Mouse (Mus musculus) CH12.LX (cell line): ENCODE results near the gene Hes2. TPM values are rescaled to one million over a fixed set of nuclear protein-coding genes. Genes with fewer than 3 reads are reported as not detected.
A peak's percentile ranks its signal among the peaks of the same experiment; 100 is the strongest.

Experiments
- DNase-seq: peaks from one replicate; pipeline ENCODE4 v3.0.0-alpha.2; 2013; ENCODE audit errors: extremely low read depth
- H3K27ac ChIP-seq: 2 replicates; pipeline ENCODE4 v1.5.1; 2012; ENCODE audit warnings: low read depth, mild to moderate bottlenecking, control low read depth, moderate library complexity; ENCODE audit not compliant: insufficient read depth
- H3K27me3 ChIP-seq: replicated peaks from 2 replicates; pipeline ENCODE3; 2012; ENCODE audit warnings: inconsistent platforms
- H3K36me3 ChIP-seq, 2 experiments: replicated peaks in 1 of 2; 2 replicates each; pipeline versions ENCODE3 to v1.6.1; 2012; ENCODE audit warnings: inconsistent platforms in 1 of 2, low read length in 1 of 2, mild to moderate bottlenecking in 1 of 2, mixed read lengths in 1 of 2, moderate library complexity in 1 of 2; ENCODE audit not compliant: control insufficient read depth in 1 of 2, insufficient read depth in 1 of 2
- H3K4me1 ChIP-seq, 2 experiments: 2 replicates each; pipeline ENCODE4 v1.6.1; 2012; ENCODE audit warnings: inconsistent platforms in 1 of 2, moderate library complexity in 1 of 2; ENCODE audit not compliant: insufficient read depth in 2 of 2, control insufficient read depth in 1 of 2
- H3K4me2 ChIP-seq: 2 replicates; pipeline ENCODE4 v1.6.1; 2012; ENCODE audit warnings: low read depth, mild to moderate bottlenecking, control low read depth; ENCODE audit not compliant: poor library complexity, insufficient read depth, severe bottlenecking
- H3K4me3 ChIP-seq, 3 experiments: fragments of 150-350 bp in 1 of 3; sonication (generic) in 1 of 3; replicated peaks in 1 of 3; 2 replicates each; pipeline versions ENCODE3 to v1.5.1; 2011 to 2012; ENCODE audit warnings: low read depth in 2 of 3, low read length in 2 of 3, mild to moderate bottlenecking in 2 of 3, moderate library complexity in 2 of 3, control low read depth in 1 of 3, improper control_type of control experiment in 1 of 3, inconsistent platforms in 1 of 3, mixed read lengths in 1 of 3; ENCODE audit not compliant: poor library complexity in 1 of 3
- H3K79me2 ChIP-seq: replicated peaks from 2 replicates; pipeline ENCODE4 v1.6.1; 2012; ENCODE audit warnings: mild to moderate bottlenecking, moderate library complexity; ENCODE audit not compliant: control insufficient read depth, poor library complexity, insufficient read depth, severe bottlenecking; ENCODE audit errors: extremely low read depth
- H3K9ac ChIP-seq: 2 replicates; pipeline ENCODE4 v1.6.1; 2012; ENCODE audit warnings: low read depth, mild to moderate bottlenecking, control low read depth, moderate library complexity; ENCODE audit not compliant: insufficient read depth
- H3K9me3 ChIP-seq: replicated peaks from 2 replicates; pipeline ENCODE3; 2012; ENCODE audit warnings: low read length, inconsistent platforms, mixed read lengths
- BHLHE40 ChIP-seq: IDR thresholded peaks from 2 replicates; pipeline ENCODE4 v1.6.1; 2011; ENCODE audit warnings: mild to moderate bottlenecking, low read depth, low read length, improper control_type of control experiment
- CTCF ChIP-seq, 2 experiments: IDR thresholded peaks in 1 of 2; conservative IDR thresholded peaks in 1 of 2; 2 replicates each; pipeline ENCODE4 v1.5.1; 2011 to 2012; ENCODE audit warnings: low read depth in 2 of 2, low read length in 2 of 2, improper control_type of control experiment in 1 of 2, inconsistent platforms in 1 of 2, mild to moderate bottlenecking in 1 of 2, moderate library complexity in 1 of 2
- E2F4 ChIP-seq: IDR thresholded peaks from 2 replicates; pipeline ENCODE4 v1.6.1; 2011; ENCODE audit warnings: low read depth, low read length, improper control_type of control experiment; ENCODE audit not compliant: insufficient replicate concordance
- HCFC1 ChIP-seq: IDR thresholded peaks from 2 replicates; pipeline ENCODE4 v1.6.1; 2012; ENCODE audit warnings: low read depth, mild to moderate bottlenecking, inconsistent platforms, low read length, improper control_type of control experiment
- MAX ChIP-seq: IDR thresholded peaks from 2 replicates; pipeline ENCODE4 v1.6.1; 2011; ENCODE audit warnings: low read length, improper control_type of control experiment
- MXI1 ChIP-seq: IDR thresholded peaks from 2 replicates; pipeline ENCODE4 v1.6.1; 2011; ENCODE audit warnings: mild to moderate bottlenecking, low read depth, low read length, improper control_type of control experiment
- PAX5 ChIP-seq: IDR thresholded peaks from 2 replicates; pipeline ENCODE4 v1.6.1; 2012; ENCODE audit warnings: low read length, inconsistent platforms, mixed read lengths
- POLR2AphosphoS2 ChIP-seq: IDR thresholded peaks from 2 replicates; pipeline ENCODE4 v1.6.1; 2011; ENCODE audit warnings: low read depth, low read length, improper control_type of control experiment
- SIN3A ChIP-seq: IDR thresholded peaks from 2 replicates; pipeline ENCODE4 v1.6.1; 2012; ENCODE audit warnings: low read length, improper control_type of control experiment, inconsistent platforms
- TBP ChIP-seq: conservative IDR thresholded peaks from 2 replicates; pipeline ENCODE4 v1.6.1; 2011; ENCODE audit warnings: low read depth, low read length, improper control_type of control experiment
- TCF12 ChIP-seq: IDR thresholded peaks from 2 replicates; pipeline ENCODE4 v1.6.1; 2014; ENCODE audit warnings: low read depth, mild to moderate bottlenecking, inconsistent platforms, low read length, improper control_type of control experiment
- UBTF ChIP-seq: IDR thresholded peaks from 2 replicates; pipeline ENCODE4 v1.6.1; 2012; ENCODE audit warnings: low read depth, mild to moderate bottlenecking, inconsistent platforms, low read length, improper control_type of control experiment, moderate library complexity
- USF1 ChIP-seq: IDR thresholded peaks from 2 replicates; pipeline ENCODE4 v1.6.1; 2014; ENCODE audit warnings: low read depth, mild to moderate bottlenecking, inconsistent platforms, low read length, improper control_type of control experiment
- ZKSCAN1 ChIP-seq: IDR thresholded peaks from 2 replicates; pipeline ENCODE4 v1.6.1; 2012; ENCODE audit warnings: low read depth, inconsistent platforms, low read length, improper control_type of control experiment, borderline replicate concordance
- ZNF384 ChIP-seq: IDR thresholded peaks from 2 replicates; pipeline ENCODE4 v1.6.1; 2012; ENCODE audit warnings: low read depth, low read length, improper control_type of control experiment, inconsistent platforms
- dilution Hi-C: fragments of 300-500 bp; cut with MboI; formaldehyde crosslinking; loops from 2 replicates; pipeline ENCODE4 v1.14.3; 2020; ENCODE audit warnings: low sequenced_read_pairs; ENCODE audit not compliant: extremely low pct_unique_long_range_greater_than_20kb, extremely low pct_ligation_motif_present
- in situ Hi-C: fragments of 300-500 bp; cut with MboI; formaldehyde crosslinking; loops from 3 replicates; pipeline ENCODE4 v1.14.3; 2019; ENCODE audit warnings: low sequenced_read_pairs, low pct_ligation_motif_present, low pct_unique_long_range_greater_than_20kb, mixed read lengths
- polyA plus RNA-seq: library from polyadenylated mRNA; unstranded; fragments of >175 nt; gene quantifications from 2 replicates; pipeline ENCODE4 v1.2.1, GENCODE M21; 2012; ENCODE audit warnings: low read depth; ENCODE audit not compliant: insufficient read length
- total RNA-seq, 2 experiments: library from RNA; depleted of rRNA; stranded (reverse); fragments of 300-350 nt in 1 of 2; fragments of >200 nt in 1 of 2; gene quantifications; 2 replicates each; pipeline ENCODE4 v1.2.3; 2012 to 2014

Gene Hes2
- total RNA-seq (2012; rRNA removed) (not detected in 2 replicates), total RNA-seq (2014; rRNA removed) (not detected in 2 replicates), polyA plus RNA-seq (not detected in 2 replicates)

DNA sequence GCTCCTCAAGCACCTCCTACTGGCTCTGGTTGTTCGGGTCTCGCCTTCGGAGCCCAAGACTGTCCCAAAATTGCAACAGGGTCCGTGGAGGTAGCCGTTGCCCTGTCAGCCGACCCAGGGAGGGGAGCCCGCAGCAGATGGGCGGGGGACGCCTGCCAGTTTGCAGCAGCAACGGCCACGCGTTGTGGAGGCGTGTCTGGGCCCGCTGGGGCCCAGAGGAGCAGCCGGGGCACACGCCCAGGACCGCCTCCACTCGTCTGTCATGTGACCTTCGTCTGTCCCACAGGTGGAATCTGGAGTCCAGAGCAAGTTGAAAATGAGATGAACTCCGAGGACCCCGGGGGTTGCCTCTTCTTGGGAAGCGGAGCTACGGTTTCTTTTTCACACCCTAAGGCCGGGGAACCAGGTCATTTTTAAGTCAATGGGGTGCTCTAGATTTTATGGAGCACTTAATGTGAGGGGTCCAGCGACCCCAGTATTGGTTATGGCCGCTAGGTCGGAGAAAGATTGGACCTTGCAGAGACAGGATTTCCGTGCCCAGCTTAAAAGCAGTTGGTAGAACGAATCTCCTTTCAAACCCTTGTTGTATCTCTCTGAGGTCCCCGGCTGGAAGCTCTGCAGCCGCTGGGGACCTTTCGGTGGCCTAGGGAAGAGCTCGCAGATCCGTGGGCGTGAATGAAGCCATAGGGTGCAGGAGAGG is at the start of gene Hes2:
Gene Hes2, plus strand, starts transcription at position 283 of the 700 bp plus-strand sequence.
- Histone ChIP-seq H3K9me3 (peaks cover 16% of the 10 kb centered on the region), H3K4me2 (peak within 1 kb of the TSS; percentile 65), H3K4me1 (peaks cover 6 to 22% of the 10 kb centered on the region in 2 experiments), H3K27ac (no peak within 1 kb of the TSS), H3K9ac (0 out of 2 replicates have a peak within 1 kb of the TSS, but pooled peaks have one; percentile 16), H3K27me3 (peaks cover 62% of the 10 kb centered on the region), H3K79me2 (no peaks in the 10 kb centered on the region), H3K36me3 (no peaks in the 10 kb centered on the region), H3K4me3 (peak within 1 kb of the TSS in 1 of 3 experiments; percentile 1)
- no peak for TF ChIP-seq PAX5
- no peak for TF ChIP-seq ZKSCAN1
- TF ChIP-seq POLR2AphosphoS2, result no peak
- TF ChIP-seq MXI1, result peak; percentile 76
- TF ChIP-seq SIN3A, result no peak
- TF ChIP-seq E2F4, result no peak
- TF ChIP-seq USF1, result peak; percentile 38
- no peak for TF ChIP-seq HCFC1
- 0 out of 2 replicates have a peak, but pooled peaks have one; percentile 15 for TF ChIP-seq BHLHE40
- TF ChIP-seq MAX, result 0 out of 2 replicates have a peak, but pooled peaks have one; percentile 6
- TF ChIP-seq ZNF384, result no peak
- no peak for TF ChIP-seq TBP
- TF ChIP-seq UBTF, result no peak
- TF ChIP-seq TCF12, result no peak
- DNase-seq, result no peak
- in situ Hi-C loops, result no loop called here
- dilution Hi-C loops, result no loop called here

DNA sequence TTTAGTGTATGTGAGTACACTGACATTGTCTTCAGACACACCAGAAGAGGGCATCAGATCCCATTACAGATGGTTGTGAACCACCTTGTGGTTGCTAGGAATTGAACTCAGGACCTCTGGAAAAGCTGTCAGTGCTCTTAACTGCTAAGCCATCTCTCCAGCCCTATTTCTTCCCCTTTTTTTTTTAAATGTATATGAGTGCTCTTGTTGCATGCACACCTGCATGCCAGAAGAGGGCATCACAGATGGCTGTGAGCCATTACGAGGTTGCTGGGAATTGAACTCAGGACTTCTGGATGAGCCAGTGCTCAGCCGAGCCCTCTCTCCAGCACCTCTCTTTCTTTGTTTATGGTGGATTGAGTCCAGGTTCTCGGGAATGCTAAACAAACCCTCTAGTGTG is 49.2 kb upstream of the Hes2 start:
- Histone ChIP-seq H3K4me3 (no peak overlapping the region), H3K9ac (no peak overlapping the region), H3K79me2 (no peaks in the 10 kb centered on the region), H3K27me3 (peaks cover 65% of the 10 kb centered on the region), H3K9me3 (peaks cover 8% of the 10 kb centered on the region), H3K27ac (no peak overlapping the region), H3K4me1 (0 out of 4 replicates have a peak, but pooled peaks cover 0 to 6% of the 10 kb centered on the region in 2 experiments), H3K4me2 (no peak overlapping the region), H3K36me3 (peaks cover 0 to 3% of the 10 kb centered on the region in 2 experiments)
- dilution Hi-C loops, result no loop called here
- TF ChIP-seq ZNF384, result peak; percentile 22; the same call in 1 of the 2 replicates
- TF ChIP-seq UBTF, result no peak
- TF ChIP-seq CTCF (conservative IDR thresholded peaks at IDR 0.05 in 1 of 2, IDR thresholded peaks at IDR 0.05 in 1 of 2; ENCODE audit: low read depth in 2 of 2, low read length in 2 of 2), result peak in 1 of 2 experiments; percentile 18; a peak in 2 of 4 replicates
- in situ Hi-C loops, result no loop called here
- no peak for DNase-seq
